Mouse (Mus musculus) olfactory bulb, adult 2 months (tissue): ENCODE measurements around the gene Tmem89.

Experiments
- CTCF ChIP-seq: fragments of 200-500 bp; IDR thresholded peaks from 2 replicates; pipeline ENCODE4 v1.5.1; 2012; ENCODE audit warnings: low read depth, mild to moderate bottlenecking, low read length, moderate library complexity; ENCODE audit not compliant: insufficient read depth
- POLR2A ChIP-seq: fragments of 200-500 bp; IDR thresholded peaks from 2 replicates; pipeline ENCODE4 v1.6.1; 2012; ENCODE audit warnings: mild to moderate bottlenecking, low read depth, low read length, moderate library complexity; ENCODE audit not compliant: insufficient read depth

- TF ChIP-seq CTCF (no peak), POLR2A (no peak)
Measured at GRCm38 (mm10) chr9:108935991-108936390, 21.6 kb downstream of the Tmem89 start.
